Mouse (Mus musculus) thymus, adult 2 months (tissue): ENCODE measurements around the gene Snx33.

Source experiments
- CTCF ChIP-seq: fragments of 200-500 bp; IDR thresholded peaks from 2 replicates; pipeline ENCODE4 v1.5.1; 2012; ENCODE audit warnings: mild to moderate bottlenecking, control low read depth, low read length, moderate library complexity, borderline replicate concordance; ENCODE audit not compliant: control insufficient read depth, poor library complexity, insufficient read depth; ENCODE audit errors: extremely low read depth
- POLR2A ChIP-seq: fragments of 200-500 bp; IDR thresholded peaks from 2 replicates; pipeline ENCODE4 v1.6.1; 2012; ENCODE audit warnings: mild to moderate bottlenecking, low read length, control low read depth, moderate library complexity; ENCODE audit not compliant: control insufficient read depth, poor library complexity, insufficient read depth; ENCODE audit errors: extremely low read depth

GRCm38 (mm10) chr9:56927191-56928012, 769 bp downstream of the Snx33 start:
- TF ChIP-seq CTCF, result no peak
- no peak for TF ChIP-seq POLR2A
